Mouse (Mus musculus) neural tube, postnatal 0 days (tissue): ENCODE data around the gene Vmn1r63. TPM values are rescaled to one million over a fixed set of nuclear protein-coding genes. Genes with fewer than 3 reads are reported as not detected.

Experiments
- polyA plus RNA-seq: library from polyadenylated mRNA; unstranded; fragments of >200 nt; fragmentation: Nextera tagmentation; extraction: Ambion mirVana; gene quantifications from 2 replicates; pipeline ENCODE4 v1.2.1, GENCODE M21; 2015

Vmn1r63 gene
- polyA plus RNA-seq = not detected in 2 replicates

GRCm38 (mm10) chr7:5805345-5805744, at the start of gene Vmn1r63:
TSS of gene Vmn1r63 (minus strand) at chr7:5805445.

Other genes starting within 250 kb of the Vmn1r63 start
- gene Vmn1r61, start 192.2 kb downstream of the Vmn1r63 start, polyA plus RNA-seq = not detected in 2 replicates
- gene Vmn1r62, start 131.8 kb downstream of the Vmn1r63 start, polyA plus RNA-seq = not detected in 2 replicates
- gene Vmn1r64, start 79.1 kb upstream of the Vmn1r63 start, polyA plus RNA-seq = not detected in 2 replicates
- not detected in 2 replicates for gene Vmn1r65, start 205.6 kb upstream of the Vmn1r63 start, polyA plus RNA-seq
- gene Nlrp4c, start 239.7 kb upstream of the Vmn1r63 start, polyA plus RNA-seq = not detected in 2 replicates